Mouse (Mus musculus): ENCODE data around the gene AF067061.
"Not testable (repeated sequence)": the region's sequence is repeated elsewhere in the genome, so short reads cannot be mapped to it uniquely, and the experiment has no call there.

GRCm38 (mm10) chr13:120223012-120223659 is 39.8 kb upstream of the AF067061 start:
- not testable (repeated sequence) for TF ChIP-seq POLR2A (IDR thresholded peaks at IDR 0.05; ENCODE audit: low read depth, low read length); CTCF (IDR thresholded peaks at IDR 0.05; ENCODE audit: extremely low read depth, insufficient read depth, insufficient read length, insufficient replicate concordance)
